Mouse (Mus musculus) cortical plate, adult 2 months (tissue): ENCODE measurements around the gene Uqcr11.

Source experiments
- CTCF ChIP-seq: fragments of 200-500 bp; IDR thresholded peaks from 2 replicates; pipeline ENCODE4 v1.5.1; 2011; ENCODE audit warnings: mild to moderate bottlenecking, control low read depth, low read length; ENCODE audit not compliant: insufficient read depth; ENCODE audit errors: extremely low read depth
- POLR2A ChIP-seq: fragments of 200-500 bp; IDR thresholded peaks from 2 replicates; pipeline ENCODE4 v1.6.1; 2011; ENCODE audit warnings: mild to moderate bottlenecking, low read length, control low read depth; ENCODE audit not compliant: insufficient read depth; ENCODE audit errors: extremely low read depth

- TF ChIP-seq POLR2A (no peak), CTCF (no peak)
Measured at GRCm38 (mm10) chr10:80357336-80357735, 49.3 kb downstream of the Uqcr11 start.
